Comparison of ENCODE assay signal across 9 mouse cellular contexts in genomic region chr19:46392018-46392417, GRCm38 (mm10). TPM values are rescaled to one million over a fixed set of nuclear protein-coding genes. Genes with fewer than 3 reads are reported as not detected.
DNase-seq lines count a peak whose midpoint lies in the region; ATAC-seq and TF ChIP-seq lines count a peak whose summit lies in the region.
"Had no signal": no experiment of that assay in that cellular context is flagged by ENCODE, and none has a peak within 500 bp of the region (broad histone marks: within the 10 kb centered on the region; RNA-seq: fewer than 3 reads in every experiment).

No protein-coding gene starts in this region.

- WGBS in hindbrain, embryonic 10.5 days, result 49% methylated on average over 4 of the region's 4 CpGs
- 45% methylated on average over 4 of the region's 4 CpGs for WGBS in hindbrain, embryonic 13.5 days
- WGBS in kidney, postnatal 0 days, result 23% methylated on average over 4 of the region's 4 CpGs
- WGBS in stomach, postnatal 0 days, result 30% methylated on average over 4 of the region's 4 CpGs

- no peak for TF ChIP-seq EP300 in stomach, postnatal 0 days (optimal IDR thresholded peaks at IDR 0.05)

- H3K9me3 ChIP-seq in hindbrain, embryonic 10.5 days, result no peaks in the 10 kb centered on the region
- H3K9me3 ChIP-seq in hindbrain, embryonic 13.5 days, result no peaks in the 10 kb centered on the region
- no peaks in the 10 kb centered on the region for H3K9me3 ChIP-seq in kidney, postnatal 0 days (replicated peaks; ENCODE audit: low read length)
- no peaks in the 10 kb centered on the region for H3K9me3 ChIP-seq in stomach, postnatal 0 days (ENCODE audit: control insufficient read depth, low read length)
- H3K9me3 ChIP-seq: embryonic facial prominence, embryonic 13.5 days; limb, embryonic 13.5 days had no signal

- H3K4me2 ChIP-seq in hindbrain, embryonic 13.5 days, result no peak overlapping the region
- H3K4me2 ChIP-seq in kidney, postnatal 0 days (ENCODE audit: low read length), result no peak overlapping the region
- H3K4me2 ChIP-seq in stomach, postnatal 0 days (replicated peaks; ENCODE audit: low read depth), result no peak overlapping the region
- H3K4me2 ChIP-seq: embryonic facial prominence, embryonic 13.5 days; limb, embryonic 13.5 days had no signal

- peak; percentile 43 for DNase-seq in hindbrain, embryonic 10.5 days (ENCODE audit: low spot score)
- peak; percentile 68 to 71 for DNase-seq in B cell, adult 2 months
- DNase-seq in MEL-GATA-1-ER (ENCODE audit: extremely low read depth, low read depth), result peak; percentile 42
- DNase-seq in kidney, postnatal 0 days (ENCODE audit: low spot score), result peak; percentile 68
- peak; percentile 55 for DNase-seq in stomach, postnatal 0 days (ENCODE audit: low spot score)
- no peak for DNase-seq in urinary bladder, adult 2 months (ENCODE audit: low spot score)

- peak; percentile 72 for TF ChIP-seq CTCF in kidney, postnatal 0 days (IDR thresholded peaks at IDR 0.05; ENCODE audit: low read depth)
- TF ChIP-seq CTCF in stomach, postnatal 0 days (IDR thresholded peaks at IDR 0.05; ENCODE audit: low read depth), result peak; percentile 77

- no peak for ATAC-seq in hindbrain, embryonic 13.5 days (ENCODE audit: low FRiP score)
- no peak for ATAC-seq in kidney, postnatal 0 days (replicated peaks; ENCODE audit: low FRiP score, low read depth)
- no peak for ATAC-seq in stomach, postnatal 0 days (ENCODE audit: low FRiP score, low TSS enrichment)

- H3K4me3 ChIP-seq in hindbrain, embryonic 10.5 days, result no peak overlapping the region
- H3K4me3 ChIP-seq in hindbrain, embryonic 13.5 days, result no peak overlapping the region
- no peak overlapping the region for H3K4me3 ChIP-seq in kidney, postnatal 0 days (replicated peaks; ENCODE audit: low read depth, low read length)
- no peak overlapping the region for H3K4me3 ChIP-seq in stomach, postnatal 0 days (ENCODE audit: low read depth, low read length)
- H3K4me3 ChIP-seq: embryonic facial prominence, embryonic 13.5 days; limb, embryonic 13.5 days had no signal

- no peaks in the 10 kb centered on the region for H3K27me3 ChIP-seq in hindbrain, embryonic 10.5 days (ENCODE audit: insufficient read depth, poor library complexity, severe bottlenecking)
- H3K27me3 ChIP-seq in hindbrain, embryonic 13.5 days, result no peaks in the 10 kb centered on the region
- no peaks in the 10 kb centered on the region for H3K27me3 ChIP-seq in kidney, postnatal 0 days (ENCODE audit: insufficient read depth, low read length)
- H3K27me3 ChIP-seq in stomach, postnatal 0 days (ENCODE audit: control insufficient read depth, insufficient read depth, low read length), result no peaks in the 10 kb centered on the region
- H3K27me3 ChIP-seq: embryonic facial prominence, embryonic 13.5 days; limb, embryonic 13.5 days had no signal

- H3K36me3 ChIP-seq in hindbrain, embryonic 10.5 days, result peaks cover 40% of the 10 kb centered on the region
- peaks cover 19% of the 10 kb centered on the region for H3K36me3 ChIP-seq in hindbrain, embryonic 13.5 days
- H3K36me3 ChIP-seq in kidney, postnatal 0 days (ENCODE audit: insufficient read depth, low read length), result 0 out of 2 replicates have a peak, but pooled peaks cover 4% of the 10 kb centered on the region
- H3K36me3 ChIP-seq in stomach, postnatal 0 days (ENCODE audit: control insufficient read depth, insufficient read depth, low read length), result peaks cover under 1% of the 10 kb centered on the region

- H3K27ac ChIP-seq in hindbrain, embryonic 10.5 days, result no peak overlapping the region
- H3K27ac ChIP-seq in hindbrain, embryonic 13.5 days, result no peak overlapping the region
- no peak overlapping the region for H3K27ac ChIP-seq in kidney, postnatal 0 days
- no peak overlapping the region for H3K27ac ChIP-seq in stomach, postnatal 0 days (replicated peaks)
- H3K27ac ChIP-seq: embryonic facial prominence, embryonic 13.5 days; limb, embryonic 13.5 days had no signal

- H3K4me1 ChIP-seq in hindbrain, embryonic 10.5 days (replicated peaks), result peaks cover 29% of the 10 kb centered on the region
- H3K4me1 ChIP-seq in hindbrain, embryonic 13.5 days (replicated peaks), result peaks cover 43% of the 10 kb centered on the region
- peaks cover 16% of the 10 kb centered on the region for H3K4me1 ChIP-seq in kidney, postnatal 0 days (replicated peaks; ENCODE audit: insufficient read depth, low read length)
- peaks cover 7% of the 10 kb centered on the region; the same call in 1 of the 2 replicates for H3K4me1 ChIP-seq in stomach, postnatal 0 days (replicated peaks; ENCODE audit: control insufficient read depth, insufficient read depth)

- no peak overlapping the region for H3K9ac ChIP-seq in hindbrain, embryonic 13.5 days
- H3K9ac ChIP-seq in kidney, postnatal 0 days (ENCODE audit: low read depth, low read length), result no peak overlapping the region
- no peak overlapping the region for H3K9ac ChIP-seq in stomach, postnatal 0 days (ENCODE audit: low read length)
- H3K9ac ChIP-seq: embryonic facial prominence, embryonic 13.5 days; limb, embryonic 13.5 days had no signal

RNA-seq across cellular contexts. Expression of gene Actr1a, which starts 3.5 kb away (rescaled TPM):
- 193 and 229 TPM in 2 replicates for polyA plus RNA-seq in hindbrain, embryonic 10.5 days (2016; fragmentation: Nextera tagmentation; extraction: Ambion mirVana)
- 310 and 317 TPM in 2 replicates for polyA plus RNA-seq in hindbrain, embryonic 13.5 days (2015; fragmentation: Nextera tagmentation; extraction: Ambion mirVana)
- 100.0 and 111 TPM in 2 replicates for polyA plus RNA-seq in kidney, postnatal 0 days (2015; fragmentation: Nextera tagmentation; extraction: Ambion mirVana)
- 90.1 and 94.7 TPM in 2 replicates for polyA plus RNA-seq in stomach, postnatal 0 days (2015; fragmentation: Nextera tagmentation; extraction: Ambion mirVana)
- 99.3 and 101 TPM in 2 replicates for polyA plus RNA-seq in urinary bladder, adult 2 months (2012; rRNA removed)

RNA-seq across cellular contexts. Expression of gene Sufu, which starts 4.7 kb away (rescaled TPM):
- polyA plus RNA-seq in hindbrain, embryonic 10.5 days (2016; fragmentation: Nextera tagmentation; extraction: Ambion mirVana), result 49.1 and 52.1 TPM in 2 replicates
- polyA plus RNA-seq in hindbrain, embryonic 13.5 days (2015; fragmentation: Nextera tagmentation; extraction: Ambion mirVana), result 25.0 and 26.3 TPM in 2 replicates
- polyA plus RNA-seq in kidney, postnatal 0 days (2015; fragmentation: Nextera tagmentation; extraction: Ambion mirVana), result 30.6 and 33.0 TPM in 2 replicates
- polyA plus RNA-seq in stomach, postnatal 0 days (2015; fragmentation: Nextera tagmentation; extraction: Ambion mirVana), result 9.5 and 9.9 TPM in 2 replicates
- polyA plus RNA-seq in urinary bladder, adult 2 months (2012; rRNA removed), result 15.5 and 19.7 TPM in 2 replicates

RNA-seq across cellular contexts. Expression of gene 2310034G01Rik, which starts 41.9 kb away (rescaled TPM):
- polyA plus RNA-seq in hindbrain, embryonic 10.5 days (2016; fragmentation: Nextera tagmentation; extraction: Ambion mirVana), result 1.1 and 1.4 TPM in 2 replicates
- polyA plus RNA-seq in hindbrain, embryonic 13.5 days (2015; fragmentation: Nextera tagmentation; extraction: Ambion mirVana), result 2.4 and 2.7 TPM in 2 replicates
- polyA plus RNA-seq in kidney, postnatal 0 days (2015; fragmentation: Nextera tagmentation; extraction: Ambion mirVana), result 3.5 and 4.0 TPM in 2 replicates
- polyA plus RNA-seq in stomach, postnatal 0 days (2015; fragmentation: Nextera tagmentation; extraction: Ambion mirVana), result 1.6 and 1.7 TPM in 2 replicates
- 2.4 and 3.0 TPM in 2 replicates for polyA plus RNA-seq in urinary bladder, adult 2 months (2012; rRNA removed)

RNA-seq across cellular contexts. Expression of gene Mfsd13a, which starts 51.1 kb away (rescaled TPM):
- polyA plus RNA-seq in hindbrain, embryonic 10.5 days (2016; fragmentation: Nextera tagmentation; extraction: Ambion mirVana), result 10.0 and 11.9 TPM in 2 replicates
- 8.2 and 11.2 TPM in 2 replicates for polyA plus RNA-seq in hindbrain, embryonic 13.5 days (2015; fragmentation: Nextera tagmentation; extraction: Ambion mirVana)
- 12.0 and 14.0 TPM in 2 replicates for polyA plus RNA-seq in kidney, postnatal 0 days (2015; fragmentation: Nextera tagmentation; extraction: Ambion mirVana)
- polyA plus RNA-seq in stomach, postnatal 0 days (2015; fragmentation: Nextera tagmentation; extraction: Ambion mirVana), result 5.3 and 7.7 TPM in 2 replicates
- 4.8 and 5.2 TPM in 2 replicates for polyA plus RNA-seq in urinary bladder, adult 2 months (2012; rRNA removed)

RNA-seq across cellular contexts. Expression of gene Cuedc2, which starts 53.5 kb away (rescaled TPM):
- 260 and 279 TPM in 2 replicates for polyA plus RNA-seq in hindbrain, embryonic 10.5 days (2016; fragmentation: Nextera tagmentation; extraction: Ambion mirVana)
- 317 and 326 TPM in 2 replicates for polyA plus RNA-seq in hindbrain, embryonic 13.5 days (2015; fragmentation: Nextera tagmentation; extraction: Ambion mirVana)
- 167 and 173 TPM in 2 replicates for polyA plus RNA-seq in kidney, postnatal 0 days (2015; fragmentation: Nextera tagmentation; extraction: Ambion mirVana)
- polyA plus RNA-seq in stomach, postnatal 0 days (2015; fragmentation: Nextera tagmentation; extraction: Ambion mirVana), result 75.3 and 77.5 TPM in 2 replicates
- polyA plus RNA-seq in urinary bladder, adult 2 months (2012; rRNA removed), result 114 and 120 TPM in 2 replicates
